Mouse (Mus musculus): Measurements from ENCODE around the gene Tmem53. TPM values are rescaled to one million over a fixed set of nuclear protein-coding genes. Genes with fewer than 3 reads are reported as not detected.

The Tmem53 gene
- total RNA-seq (2021), result 10 to 100 TPM; 24.8 to 35.7 TPM
- long read RNA-seq, experiment 1, transcript Tmem53-201 (3 exons, 991 nt), result major isoform, 33 of 40 reads
- long read RNA-seq, experiment 1, partial matches to known transcripts, result 2 of 40 reads
- long read RNA-seq, experiment 1, other reads (novel, unspliced or antisense), result 4 of 40 reads
- long read RNA-seq, experiment 2, transcript Tmem53-201 (3 exons, 991 nt), result major isoform, 13 of 13 reads
- long read RNA-seq, experiment 2, partial matches to known transcripts, result 0 of 13 reads
- long read RNA-seq, experiment 2, other reads (novel, unspliced or antisense), result 0 of 13 reads

- DNase-seq, result peak; percentile 92 to 94
Observed at GRCm38 (mm10) chr4:117251801-117252316, at the start of gene Tmem53, which contains the start of gene Armh1. Tmem53 (plus strand) TSS chr4:117251951. Armh1 (minus strand) TSS chr4:117252125.

- DNase-seq, result peak; percentile 63 to 73
Observed at GRCm38 (mm10) chr4:117202046-117202991, 49.4 kb upstream of the Tmem53 start.

GRCm38 (mm10) chr4:117202992-117203354 lies 48.8 kb upstream of the Tmem53 start:
- no peak for DNase-seq

- no peak for DNase-seq
Observed at GRCm38 (mm10) chr4:117209592-117209991, 42.2 kb upstream of the Tmem53 start.

- DNase-seq, result peak; percentile 75 to 88
Observed at GRCm38 (mm10) chr4:117210147-117211074, 41.3 kb upstream of the Tmem53 start.

- no peak for DNase-seq
Observed at GRCm38 (mm10) chr4:117214250-117214649, 37.5 kb upstream of the Tmem53 start.

- no peak for DNase-seq
Observed at GRCm38 (mm10) chr4:117217029-117217428, 34.7 kb upstream of the Tmem53 start.

GRCm38 (mm10) chr4:117218517-117219219 lies 33.1 kb upstream of the Tmem53 start:
- peak; percentile 44 to 72 for DNase-seq

GRCm38 (mm10) chr4:117220741-117221515 lies 30.8 kb upstream of the Tmem53 start:
- DNase-seq, result no peak

GRCm38 (mm10) chr4:117221836-117222235 lies 29.9 kb upstream of the Tmem53 start:
- DNase-seq, result peak; percentile 22 to 54

- DNase-seq, result no peak
Observed at GRCm38 (mm10) chr4:117223001-117223400, 28.8 kb upstream of the Tmem53 start.

GRCm38 (mm10) chr4:117224122-117224521 lies 27.6 kb upstream of the Tmem53 start:
- no peak for DNase-seq

- DNase-seq, result no peak
Observed at GRCm38 (mm10) chr4:117225250-117225649, 26.5 kb upstream of the Tmem53 start.

- no peak for DNase-seq
Observed at GRCm38 (mm10) chr4:117229590-117229989, 22.2 kb upstream of the Tmem53 start.

GRCm38 (mm10) chr4:117230331-117230730 lies 21.4 kb upstream of the Tmem53 start:
- no peak for DNase-seq

GRCm38 (mm10) chr4:117231208-117231607 lies 20.5 kb upstream of the Tmem53 start:
- DNase-seq, result no peak

- DNase-seq, result no peak
Observed at GRCm38 (mm10) chr4:117234166-117234741, 17.5 kb upstream of the Tmem53 start.

GRCm38 (mm10) chr4:117235822-117236221 lies 15.9 kb upstream of the Tmem53 start:
- DNase-seq, result no peak

- no peak for DNase-seq
Observed at GRCm38 (mm10) chr4:117239153-117239552, 12.6 kb upstream of the Tmem53 start.

- DNase-seq, result peak in 1 of 2 experiments; percentile 25
Observed at GRCm38 (mm10) chr4:117240867-117241266, 10.9 kb upstream of the Tmem53 start.

All from heart, adult 18-20 months (tissue).